Mouse (Mus musculus) liver, postnatal 0 days (tissue): ENCODE results near the gene Pcyt1a.

ENCODE experiments used
- CTCF ChIP-seq: sonication (generic); IDR thresholded peaks from 2 replicates; pipeline ENCODE4 v1.5.1; 2016; ENCODE audit warnings: antibody characterized with exemption, low read depth
- EP300 ChIP-seq: IDR thresholded peaks from 2 replicates; pipeline ENCODE4 v1.6.1; 2016; ENCODE audit warnings: antibody characterized with exemption, low read depth, mild to moderate bottlenecking

GRCm38 (mm10) chr16:32395679-32396540, 34.8 kb upstream of the Pcyt1a start:
- no peak for TF ChIP-seq CTCF
- TF ChIP-seq EP300: no peak
